Comparison of ENCODE assay signal across 24 mouse cellular contexts in genomic region chr11:83569249-83569648, GRCm38 (mm10). TPM values are rescaled to one million over a fixed set of nuclear protein-coding genes. Genes with fewer than 3 reads are reported as not detected.
DNase-seq lines count a peak whose midpoint lies in the region; ATAC-seq lines count a peak whose summit lies in the region.
"Had no signal": no experiment of that assay in that cellular context is flagged by ENCODE, and none has a peak within 500 bp of the region (broad histone marks: within the 10 kb centered on the region; RNA-seq: fewer than 3 reads in every experiment).

No protein-coding gene starts in this region.

- ATAC-seq in common myeloid progenitor, adult 5-6 weeks (replicated peaks; ENCODE audit: low read depth, poor library complexity, severe bottlenecking): peak; percentile 77
- ATAC-seq: forebrain, embryonic 14.5 days; hindbrain, postnatal 0 days; intestine, embryonic 15.5 days had no signal

- peaks cover 58% of the 10 kb centered on the region for H3K4me1 ChIP-seq in megakaryocyte, embryonic 14.5 days
- H3K4me1 ChIP-seq in hindbrain, embryonic 10.5 days (replicated peaks): no peaks in the 10 kb centered on the region
- H3K4me1 ChIP-seq: embryonic facial prominence, embryonic 10.5 days; heart, embryonic 12.5 days; hindbrain, embryonic 13.5 days; intestine, embryonic 15.5 days had no signal

- WGBS in hindbrain, embryonic 10.5 days: 92% methylated on average over 7 of the region's 7 CpGs

- intact Hi-C loops in heart, postnatal 36 days (cut with DNase I): no loop called here

- H3K4me3 ChIP-seq in megakaryocyte, embryonic 14.5 days (replicated peaks): peak overlapping the region; percentile 77
- H3K4me3 ChIP-seq in hindbrain, embryonic 10.5 days: no peak overlapping the region
- H3K4me3 ChIP-seq: embryonic facial prominence, embryonic 10.5 days; heart, embryonic 12.5 days; hindbrain, embryonic 13.5 days; intestine, embryonic 15.5 days had no signal

- H3K9me3 ChIP-seq in megakaryocyte, embryonic 14.5 days: no peaks in the 10 kb centered on the region
- H3K9me3 ChIP-seq in hindbrain, embryonic 10.5 days: no peaks in the 10 kb centered on the region
- H3K9me3 ChIP-seq: embryonic facial prominence, embryonic 10.5 days; heart, embryonic 12.5 days; hindbrain, embryonic 13.5 days; intestine, embryonic 15.5 days had no signal

- peak; percentile 39 for DNase-seq in heart, adult 11 months
- no peak for DNase-seq in heart, postnatal 36 days
- DNase-seq in adrenal gland, adult (ENCODE audit: inconsistent age in 2 of 2, low spot score in 1 of 2): no peak
- no peak for DNase-seq in kidney, postnatal 36 days
- no peak for DNase-seq in hindbrain, embryonic 10.5 days (ENCODE audit: low spot score)
- DNase-seq: adrenal gland, postnatal 14 days; cerebellum, adult 18-20 months; cerebellum, adult 9-11 months; cerebellum, postnatal 36 days; gastrocnemius, postnatal 10 days had no signal

- no peaks in the 10 kb centered on the region for H3K36me3 ChIP-seq in megakaryocyte, embryonic 14.5 days (replicated peaks; ENCODE audit: low read length)
- no peaks in the 10 kb centered on the region for H3K36me3 ChIP-seq in hindbrain, embryonic 10.5 days
- H3K36me3 ChIP-seq: embryonic facial prominence, embryonic 10.5 days; heart, embryonic 12.5 days; hindbrain, embryonic 13.5 days; intestine, embryonic 15.5 days had no signal

- H3K27ac ChIP-seq in hindbrain, embryonic 10.5 days: no peak overlapping the region
- H3K27ac ChIP-seq: embryonic facial prominence, embryonic 10.5 days; hindbrain, embryonic 13.5 days; hindbrain, postnatal 0 days; intestine, embryonic 15.5 days had no signal

- H3K27me3 ChIP-seq in megakaryocyte, embryonic 14.5 days (replicated peaks): peaks cover 22% of the 10 kb centered on the region
- H3K27me3 ChIP-seq in hindbrain, embryonic 10.5 days (ENCODE audit: insufficient read depth, poor library complexity, severe bottlenecking): no peaks in the 10 kb centered on the region
- H3K27me3 ChIP-seq: hindbrain, embryonic 13.5 days; intestine, embryonic 15.5 days had no signal

RNA-seq across cellular contexts. Expression of gene Ccl9, which starts 9.2 kb away (rescaled TPM):
- 10 to 100 TPM in 1 of 2 experiments, 1 to 10 TPM in 1; 6.4 to 16.6 TPM for total RNA-seq in heart, postnatal 36 days (2021)
- total RNA-seq in common myeloid progenitor, adult 5-6 weeks (2017): 81.3 and 91.6 TPM in 2 replicates
- polyA plus RNA-seq in megakaryocyte, embryonic 14.5 days (2012; ENCODE audit: insufficient read depth, low replicate concordance): 2.4 TPM in 1 of 2 replicates, not detected in the other
- polyA plus RNA-seq in hindbrain, embryonic 10.5 days (2016; fragmentation: Nextera tagmentation; extraction: Ambion mirVana): 1.1 and 1.5 TPM in 2 replicates

RNA-seq across cellular contexts. Expression of gene Ccl6, which starts 23.6 kb away (rescaled TPM):
- 10 to 100 TPM; 11.3 to 24.4 TPM for total RNA-seq in heart, postnatal 36 days (2021)
- 1.8 and 2.1 TPM in 2 replicates for total RNA-seq in common myeloid progenitor, adult 5-6 weeks (2017)
- 26.0 TPM in 1 of 2 replicates, not detected in the other for polyA plus RNA-seq in megakaryocyte, embryonic 14.5 days (2012; ENCODE audit: insufficient read depth, low replicate concordance)
- 1.9 and 3.0 TPM in 2 replicates for polyA plus RNA-seq in hindbrain, embryonic 10.5 days (2016; fragmentation: Nextera tagmentation; extraction: Ambion mirVana)
- total RNA-seq: hindbrain, postnatal 0 days had no signal
- polyA plus RNA-seq: C2C12 had no signal

RNA-seq across cellular contexts. Expression of gene Ccl5, which starts 38.9 kb away (rescaled TPM):
- under 1 TPM in 1 of 2 experiments, not detected in 1; 0.83 TPM for total RNA-seq in heart, postnatal 36 days (2021)
- 2.1 and 6.3 TPM in 2 replicates for total RNA-seq in common myeloid progenitor, adult 5-6 weeks (2017)
- polyA plus RNA-seq in megakaryocyte, embryonic 14.5 days (2012; ENCODE audit: insufficient read depth, low replicate concordance): 10.7 TPM in 1 of 2 replicates, not detected in the other
- not detected in 2 replicates for polyA plus RNA-seq in hindbrain, embryonic 10.5 days (2016; fragmentation: Nextera tagmentation; extraction: Ambion mirVana)
- total RNA-seq: adrenal gland, postnatal 14 days; gastrocnemius, postnatal 10 days; gastrocnemius, postnatal 4 days; heart, postnatal 25 days; hindbrain, postnatal 0 days had no signal
- polyA plus RNA-seq: embryonic facial prominence, embryonic 10.5 days; heart, embryonic 12.5 days; hindbrain, embryonic 13.5 days had no signal

RNA-seq across cellular contexts. Expression of gene Heatr9, which starts 47.3 kb away (rescaled TPM):
- total RNA-seq in heart, postnatal 36 days (2021): not detected
- total RNA-seq in common myeloid progenitor, adult 5-6 weeks (2017): not detected in 2 replicates
- polyA plus RNA-seq in megakaryocyte, embryonic 14.5 days (2012; ENCODE audit: insufficient read depth, low replicate concordance): not detected in 2 replicates
- 0.10 TPM in 1 of 2 replicates, not detected in the other for polyA plus RNA-seq in hindbrain, embryonic 10.5 days (2016; fragmentation: Nextera tagmentation; extraction: Ambion mirVana)
- total RNA-seq: adrenal gland, postnatal 14 days; gastrocnemius, postnatal 10 days; gastrocnemius, postnatal 4 days; heart, adult 8-10 months; heart, postnatal 25 days; hindbrain, postnatal 0 days had no signal
- polyA plus RNA-seq: C2C12; embryonic facial prominence, embryonic 10.5 days; embryonic facial prominence, embryonic 14.5 days; forebrain, embryonic 14.5 days; frontal cortex, adult 2 months; heart, embryonic 12.5 days; hindbrain, embryonic 13.5 days; hindbrain, postnatal 0 days; intestine, embryonic 15.5 days had no signal
